Mouse (Mus musculus): ENCODE measurements around the gene Hist1h2bc. TPM values are rescaled to one million over a fixed set of nuclear protein-coding genes. Genes with fewer than 3 reads are reported as not detected.
"Not testable (repeated sequence)": the region's sequence is repeated elsewhere in the genome, so short reads cannot be mapped to it uniquely, and the experiment has no call there.

The Hist1h2bc gene
- polyA plus RNA-seq, 1 experiment, result 16.8 TPM

DNA sequence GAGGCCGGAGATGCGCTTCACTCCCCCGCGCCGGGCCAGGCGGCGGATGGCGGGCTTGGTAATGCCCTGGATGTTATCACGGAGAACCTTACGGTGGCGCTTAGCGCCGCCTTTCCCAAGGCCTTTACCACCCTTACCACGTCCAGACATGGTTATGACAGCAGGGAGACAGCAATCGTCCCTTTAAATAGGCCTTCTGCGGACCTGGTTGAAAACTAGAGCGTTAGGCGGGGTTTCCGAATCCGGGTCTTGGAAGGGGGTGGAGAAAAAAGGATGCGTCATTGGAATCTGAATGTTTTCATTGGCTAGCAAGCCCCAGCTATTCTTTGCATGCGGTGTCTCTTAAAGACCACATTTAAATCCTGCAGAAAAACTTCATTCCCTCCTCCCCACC is 14.3 kb downstream of the Hist1h2bc start, which contains the start of gene Hist1h4c:
Hist1h4c (minus strand) TSS at position 155 of the 394 bp plus-strand sequence.
- no peaks in the 10 kb centered on the region for H3K36me3 ChIP-seq (ENCODE audit: control insufficient read depth, insufficient read depth)
- peak within 1 kb of the TSS; percentile 21 for H3K4me3 ChIP-seq (ENCODE audit: insufficient read depth, poor library complexity, severe bottlenecking)
- no peaks in the 10 kb centered on the region for H3K27me3 ChIP-seq (ENCODE audit: control insufficient read depth, insufficient read depth, insufficient read length)
- H3K79me2 ChIP-seq (ENCODE audit: control insufficient read depth, insufficient read depth), result no peaks in the 10 kb centered on the region
- TF ChIP-seq MAX (IDR thresholded peaks at IDR 0.05) (no peak), USF1 (IDR thresholded peaks at IDR 0.05; ENCODE audit: low read depth) (no peak), CTCF (IDR thresholded peaks at IDR 0.05; ENCODE audit: control insufficient read depth, insufficient read depth, insufficient read length) (no peak), MYOG (IDR thresholded peaks at IDR 0.05; ENCODE audit: control insufficient read depth, extremely low read depth, insufficient read length) (no peak), FOSL1 (IDR thresholded peaks at IDR 0.05; ENCODE audit: insufficient read depth, low read length, poor library complexity, severe bottlenecking) (no peak), MYOD1 (IDR thresholded peaks at IDR 0.05; ENCODE audit: control insufficient read depth, insufficient read length, low read depth) (no peak), CEBPB (IDR thresholded peaks at IDR 0.05; ENCODE audit: low read depth) (peak; percentile 22)
- no peak within 1 kb of the TSS for H3ac ChIP-seq (ENCODE audit: control insufficient read depth, insufficient read length, low read depth)
- H3K79me3 ChIP-seq (ENCODE audit: low read depth), result no peaks in the 10 kb centered on the region

GRCm38 (mm10) chr13:23698996-23699395 is 15.0 kb downstream of the Hist1h2bc start:
- Histone ChIP-seq H3K36me3 (ENCODE audit: control insufficient read depth, insufficient read depth) (no peaks in the 10 kb centered on the region), H3K79me2 (ENCODE audit: control insufficient read depth, insufficient read depth) (no peaks in the 10 kb centered on the region), H3K27me3 (ENCODE audit: control insufficient read depth, insufficient read depth, insufficient read length) (no peaks in the 10 kb centered on the region), H3K4me3 (ENCODE audit: insufficient read depth, poor library complexity, severe bottlenecking) (no peak overlapping the region), H3K79me3 (ENCODE audit: low read depth) (no peaks in the 10 kb centered on the region), H3ac (ENCODE audit: control insufficient read depth, insufficient read length, low read depth) (no peak overlapping the region)
- TF ChIP-seq CTCF (IDR thresholded peaks at IDR 0.05; ENCODE audit: control insufficient read depth, insufficient read depth, insufficient read length), result no peak
- no peak for TF ChIP-seq USF1 (IDR thresholded peaks at IDR 0.05; ENCODE audit: low read depth)
- no peak for TF ChIP-seq CEBPB (IDR thresholded peaks at IDR 0.05; ENCODE audit: low read depth)

DNA sequence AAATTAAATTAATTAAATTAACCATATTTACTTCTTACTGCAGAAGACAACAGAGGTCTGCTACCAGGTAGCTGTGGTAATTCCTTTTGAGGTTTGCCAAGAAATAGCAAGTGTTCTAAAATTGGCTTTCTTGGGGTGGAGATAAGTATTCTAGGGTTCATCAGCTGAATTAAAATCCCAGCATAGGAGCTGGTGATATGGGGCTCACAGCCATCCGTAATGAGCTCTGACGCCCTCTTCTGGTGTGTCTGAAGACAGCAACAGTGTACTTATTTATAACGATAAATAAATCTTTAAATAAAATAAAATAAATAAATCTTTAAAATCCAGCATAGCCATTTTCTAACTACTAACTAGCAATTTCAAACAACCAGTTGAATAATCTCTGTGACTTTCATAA is 15.8 kb downstream of the Hist1h2bc start:
- no peaks in the 10 kb centered on the region for H3K79me2 ChIP-seq (ENCODE audit: control insufficient read depth, insufficient read depth)
- H3K36me3 ChIP-seq (ENCODE audit: control insufficient read depth, insufficient read depth), result no peaks in the 10 kb centered on the region
- no peaks in the 10 kb centered on the region for H3K79me3 ChIP-seq (ENCODE audit: low read depth)
- TF ChIP-seq CTCF (IDR thresholded peaks at IDR 0.05; ENCODE audit: control insufficient read depth, insufficient read depth, insufficient read length) (no peak), CEBPB (IDR thresholded peaks at IDR 0.05; ENCODE audit: low read depth) (no peak), MAX (IDR thresholded peaks at IDR 0.05) (no peak), MYOD1 (IDR thresholded peaks at IDR 0.05; ENCODE audit: control insufficient read depth, insufficient read length, low read depth) (no peak), FOSL1 (IDR thresholded peaks at IDR 0.05; ENCODE audit: insufficient read depth, low read length, poor library complexity, severe bottlenecking) (no peak), USF1 (IDR thresholded peaks at IDR 0.05; ENCODE audit: low read depth) (no peak), MYOG (IDR thresholded peaks at IDR 0.05; ENCODE audit: control insufficient read depth, extremely low read depth, insufficient read length) (no peak)
- no peak overlapping the region for H3ac ChIP-seq (ENCODE audit: control insufficient read depth, insufficient read length, low read depth)
- H3K4me3 ChIP-seq (ENCODE audit: insufficient read depth, poor library complexity, severe bottlenecking), result no peak overlapping the region
- H3K27me3 ChIP-seq (ENCODE audit: control insufficient read depth, insufficient read depth, insufficient read length), result no peaks in the 10 kb centered on the region

GRCm38 (mm10) chr13:23700786-23701520 is 17.0 kb downstream of the Hist1h2bc start:
- H3ac ChIP-seq (ENCODE audit: control insufficient read depth, insufficient read length, low read depth), result peak overlapping the region; percentile 43
- no peaks in the 10 kb centered on the region for H3K79me3 ChIP-seq (ENCODE audit: low read depth)
- H3K4me3 ChIP-seq (ENCODE audit: insufficient read depth, poor library complexity, severe bottlenecking), result no peak overlapping the region
- H3K36me3 ChIP-seq (ENCODE audit: control insufficient read depth, insufficient read depth), result no peaks in the 10 kb centered on the region
- no peak for TF ChIP-seq MAX (IDR thresholded peaks at IDR 0.05)
- TF ChIP-seq CTCF (IDR thresholded peaks at IDR 0.05; ENCODE audit: control insufficient read depth, insufficient read depth, insufficient read length), result peak; percentile 31
- no peaks in the 10 kb centered on the region for H3K79me2 ChIP-seq (ENCODE audit: control insufficient read depth, insufficient read depth)
- no peaks in the 10 kb centered on the region for H3K27me3 ChIP-seq (ENCODE audit: control insufficient read depth, insufficient read depth, insufficient read length)

GRCm38 (mm10) chr13:23702220-23702619 is 18.2 kb downstream of the Hist1h2bc start:
- no peaks in the 10 kb centered on the region for H3K27me3 ChIP-seq (ENCODE audit: control insufficient read depth, insufficient read depth, insufficient read length)
- TF ChIP-seq MAX (IDR thresholded peaks at IDR 0.05), result no peak
- no peak for TF ChIP-seq CTCF (IDR thresholded peaks at IDR 0.05; ENCODE audit: control insufficient read depth, insufficient read depth, insufficient read length)
- no peak for TF ChIP-seq USF1 (IDR thresholded peaks at IDR 0.05; ENCODE audit: low read depth)
- TF ChIP-seq CEBPB (IDR thresholded peaks at IDR 0.05; ENCODE audit: low read depth), result no peak
- TF ChIP-seq FOSL1 (IDR thresholded peaks at IDR 0.05; ENCODE audit: insufficient read depth, low read length, poor library complexity, severe bottlenecking), result no peak
- no peak for TF ChIP-seq MYOG (IDR thresholded peaks at IDR 0.05; ENCODE audit: control insufficient read depth, extremely low read depth, insufficient read length)
- no peak for TF ChIP-seq MYOD1 (IDR thresholded peaks at IDR 0.05; ENCODE audit: control insufficient read depth, insufficient read length, low read depth)
- H3K36me3 ChIP-seq (ENCODE audit: control insufficient read depth, insufficient read depth), result no peaks in the 10 kb centered on the region
- H3K79me2 ChIP-seq (ENCODE audit: control insufficient read depth, insufficient read depth), result no peaks in the 10 kb centered on the region
- H3ac ChIP-seq (ENCODE audit: control insufficient read depth, insufficient read length, low read depth), result no peak overlapping the region
- H3K4me3 ChIP-seq (ENCODE audit: insufficient read depth, poor library complexity, severe bottlenecking), result no peak overlapping the region
- H3K79me3 ChIP-seq (ENCODE audit: low read depth), result no peaks in the 10 kb centered on the region

DNA sequence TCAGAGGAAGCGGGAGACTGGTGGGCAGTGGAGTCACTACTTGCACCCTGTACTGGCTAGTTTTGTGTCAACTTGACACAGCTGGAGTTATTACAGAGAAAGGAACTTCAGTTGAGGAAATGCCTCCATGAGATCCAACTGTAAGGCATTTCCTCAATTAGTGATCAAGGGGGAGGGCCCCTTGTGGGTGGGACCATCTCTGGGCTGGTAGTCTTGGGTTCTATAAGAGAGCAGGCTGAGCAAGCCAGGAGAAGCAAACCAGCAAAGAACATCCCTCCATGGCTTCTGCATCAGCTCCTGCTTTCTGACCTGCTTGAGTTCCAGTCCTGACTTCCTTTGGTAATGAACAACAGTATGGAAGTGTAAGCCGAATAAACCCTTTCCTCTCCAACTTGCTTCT is 18.8 kb downstream of the Hist1h2bc start:
- H3ac ChIP-seq (ENCODE audit: control insufficient read depth, insufficient read length, low read depth); H3K79me2 ChIP-seq (ENCODE audit: control insufficient read depth, insufficient read depth); H3K4me3 ChIP-seq (ENCODE audit: insufficient read depth, poor library complexity, severe bottlenecking); H3K36me3 ChIP-seq (ENCODE audit: control insufficient read depth, insufficient read depth); H3K27me3 ChIP-seq (ENCODE audit: control insufficient read depth, insufficient read depth, insufficient read length); H3K79me3 ChIP-seq (ENCODE audit: low read depth): not testable (repeated sequence)
